Comparison of ENCODE assay signal across 8 mouse cellular contexts in the genomic region with DNA sequence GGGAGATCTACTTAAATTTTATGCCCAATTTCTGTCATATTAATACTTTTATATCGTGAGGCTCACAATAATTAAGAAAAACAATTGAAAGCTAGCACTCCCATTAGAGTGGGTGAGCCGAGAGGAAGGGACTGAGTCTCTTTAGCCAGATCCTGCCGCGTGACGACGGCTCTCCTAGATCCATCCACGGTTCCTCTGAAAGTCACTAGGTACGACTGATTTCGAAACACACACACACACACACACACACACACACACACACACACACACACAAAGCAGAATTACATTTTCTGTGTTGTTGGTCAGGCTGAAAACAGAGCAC.
A peak's percentile ranks its signal among the peaks of the same experiment; 100 is the strongest.
DNase-seq lines count a peak whose midpoint lies in the region; ATAC-seq lines count a peak whose summit lies in the region.

No protein-coding gene starts in this region.

- no peaks in the 10 kb centered on the region for H3K9me3 ChIP-seq in embryonic facial prominence, embryonic 11.5 days (replicated peaks; ENCODE audit: control insufficient read depth, low read length)
- no peaks in the 10 kb centered on the region for H3K9me3 ChIP-seq in hindbrain, embryonic 12.5 days (replicated peaks)
- H3K9me3 ChIP-seq in liver, embryonic 15.5 days (replicated peaks) = no peaks in the 10 kb centered on the region
- H3K9me3 ChIP-seq in stomach, embryonic 14.5 days (ENCODE audit: control insufficient read depth, low read depth, low read length) = no peaks in the 10 kb centered on the region

- 0 out of 2 replicates have a peak, but pooled peaks have one; percentile 25 for ATAC-seq in embryonic facial prominence, embryonic 11.5 days (replicated peaks; ENCODE audit: insufficient number of reproducible peaks, low FRiP score, low TSS enrichment, low read depth)
- peak; percentile 42; the same call in 1 of the 2 replicates for ATAC-seq in hindbrain, embryonic 12.5 days (ENCODE audit: low FRiP score)
- ATAC-seq in liver, embryonic 15.5 days (ENCODE audit: insufficient read depth) = no peak
- ATAC-seq in stomach, embryonic 14.5 days (ENCODE audit: insufficient number of reproducible peaks, insufficient read depth, low FRiP score, low read depth) = no peak; the same call in 1 of the 2 replicates

- no peaks in the 10 kb centered on the region for H3K27me3 ChIP-seq in embryonic facial prominence, embryonic 11.5 days (ENCODE audit: control insufficient read depth, insufficient read depth, low read length)
- H3K27me3 ChIP-seq in hindbrain, embryonic 12.5 days = no peaks in the 10 kb centered on the region
- H3K27me3 ChIP-seq in liver, embryonic 15.5 days = peaks cover 40% of the 10 kb centered on the region
- H3K27me3 ChIP-seq in stomach, embryonic 14.5 days (ENCODE audit: control insufficient read depth, insufficient read depth, low read length) = no peaks in the 10 kb centered on the region

- H3K4me2 ChIP-seq in embryonic facial prominence, embryonic 11.5 days (ENCODE audit: low read depth, low read length) = peak overlapping the region; percentile 93
- H3K4me2 ChIP-seq in hindbrain, embryonic 12.5 days (replicated peaks) = peak overlapping the region; percentile 76
- peak overlapping the region; percentile 76 for H3K4me2 ChIP-seq in liver, embryonic 15.5 days
- peak overlapping the region; percentile 98 for H3K4me2 ChIP-seq in stomach, embryonic 14.5 days (replicated peaks; ENCODE audit: low read depth, low read length)

- peak overlapping the region; percentile 91 for H3K9ac ChIP-seq in embryonic facial prominence, embryonic 11.5 days (replicated peaks; ENCODE audit: low read length)
- peak overlapping the region; percentile 82 for H3K9ac ChIP-seq in hindbrain, embryonic 12.5 days
- H3K9ac ChIP-seq in liver, embryonic 15.5 days = 0 out of 2 replicates have a peak overlapping the region, but pooled peaks have one; percentile 25
- peak overlapping the region; percentile 81 for H3K9ac ChIP-seq in stomach, embryonic 14.5 days (replicated peaks; ENCODE audit: low read depth, low read length)

- under 1% methylated on average over 9 of the region's 9 CpGs for WGBS in embryonic facial prominence, embryonic 11.5 days
- WGBS in hindbrain, embryonic 12.5 days = 0% methylated on average over 9 of the region's 9 CpGs
- 2% methylated on average over 9 of the region's 9 CpGs for WGBS in liver, embryonic 15.5 days (ENCODE audit: insufficient replicate concordance)
- WGBS in stomach, embryonic 14.5 days = 1% methylated on average over 9 of the region's 9 CpGs

- H3K36me3 ChIP-seq in embryonic facial prominence, embryonic 11.5 days (replicated peaks; ENCODE audit: control insufficient read depth, insufficient read depth, low read depth, low read length) = no peaks in the 10 kb centered on the region
- H3K36me3 ChIP-seq in hindbrain, embryonic 12.5 days = no peaks in the 10 kb centered on the region
- no peaks in the 10 kb centered on the region for H3K36me3 ChIP-seq in liver, embryonic 15.5 days (replicated peaks)
- H3K36me3 ChIP-seq in stomach, embryonic 14.5 days (ENCODE audit: control insufficient read depth, insufficient read depth, low read length) = no peaks in the 10 kb centered on the region

- intact Hi-C loops in left cerebral cortex, postnatal 10 days (cut with DNase I) = loop anchor here (2.0 to 10.0 kb wide), 5 partner anchors 98 to 274 kb away; no protein-coding TSS in a partner anchor

- DNase-seq in left cerebral cortex, postnatal 10 days (ENCODE audit: extremely low spot score in 1 of 2, low spot score in 2 of 2) = peak; percentile 13 to 32
- DNase-seq in left cerebral cortex, adult 8-10 months (ENCODE audit: low spot score in 2 of 2) = no peak
- DNase-seq in embryonic facial prominence, embryonic 11.5 days (ENCODE audit: low spot score) = peak; percentile 67
- no peak for DNase-seq in thymus, postnatal 25 days
- no peak for DNase-seq in spleen, postnatal 14 days (ENCODE audit: low spot score in 2 of 2)

- H3K27ac ChIP-seq in embryonic facial prominence, embryonic 11.5 days (replicated peaks; ENCODE audit: low read depth, low read length) = peak overlapping the region; percentile 82; the same call in 1 of the 2 replicates
- peak overlapping the region; percentile 89 for H3K27ac ChIP-seq in hindbrain, embryonic 12.5 days
- no peak overlapping the region for H3K27ac ChIP-seq in liver, embryonic 15.5 days (replicated peaks)
- H3K27ac ChIP-seq in stomach, embryonic 14.5 days (ENCODE audit: low read length) = peak overlapping the region; percentile 91

- peak overlapping the region; percentile 71 for H3K4me3 ChIP-seq in embryonic facial prominence, embryonic 11.5 days (ENCODE audit: low read depth, low read length)
- H3K4me3 ChIP-seq in hindbrain, embryonic 12.5 days = peak overlapping the region; percentile 77
- peak overlapping the region; percentile 59 for H3K4me3 ChIP-seq in liver, embryonic 15.5 days (replicated peaks)
- peak overlapping the region; percentile 69 for H3K4me3 ChIP-seq in stomach, embryonic 14.5 days (ENCODE audit: low read depth, low read length)

- no peaks in the 10 kb centered on the region for H3K4me1 ChIP-seq in embryonic facial prominence, embryonic 11.5 days (ENCODE audit: control insufficient read depth, insufficient read depth, low read length)
- 0 out of 2 replicates have a peak, but pooled peaks cover 4% of the 10 kb centered on the region for H3K4me1 ChIP-seq in hindbrain, embryonic 12.5 days
- no peaks in the 10 kb centered on the region; the same call in 1 of the 2 replicates for H3K4me1 ChIP-seq in liver, embryonic 15.5 days (replicated peaks)
- no peaks in the 10 kb centered on the region for H3K4me1 ChIP-seq in stomach, embryonic 14.5 days (ENCODE audit: control insufficient read depth, insufficient read depth, low read length)

Comparison
In these comparisons a context has a peak if more than half of its experiments do, and no peak if none do; other contexts are left out.
1. DNase-seq: peak in left cerebral cortex, postnatal 10 days (2 of 2) and embryonic facial prominence, embryonic 11.5 days (single experiment); none in left cerebral cortex, adult 8-10 months (0 of 2), thymus, postnatal 25 days (single experiment) and spleen, postnatal 14 days (0 of 2).
2. ATAC-seq: peak in embryonic facial prominence, embryonic 11.5 days (single experiment) and hindbrain, embryonic 12.5 days (single experiment); none in liver, embryonic 15.5 days (single experiment) and stomach, embryonic 14.5 days (single experiment).
3. H3K9ac ChIP-seq: peak in every context shown above with its lines; median percentile 91 in embryonic facial prominence, embryonic 11.5 days; 82 in hindbrain, embryonic 12.5 days; 81 in stomach, embryonic 14.5 days; 25 in liver, embryonic 15.5 days.
4. Peak in every context shown above with its lines, with median percentiles within 50 percentile points of each other: H3K4me2 ChIP-seq and H3K4me3 ChIP-seq.